Mouse (Mus musculus) splenic B cell, adult 2 months (primary cell): ENCODE results near the gene Palld.

ENCODE experiments used
- DNase-seq: peaks from one replicate; pipeline ENCODE4 v3.0.0-alpha.2; 2011; ENCODE audit warnings: low read depth, low spot score
- H3K27me3 ChIP-seq: 2 replicates; pipeline ENCODE4 v1.6.1; 2012; ENCODE audit warnings: mild to moderate bottlenecking, low read length, moderate library complexity, mixed read lengths; ENCODE audit not compliant: control insufficient read depth, poor library complexity, insufficient read depth, severe bottlenecking
- H3K36me3 ChIP-seq: 2 replicates; pipeline ENCODE4 v1.6.1; 2012; ENCODE audit warnings: mild to moderate bottlenecking, low read length, moderate library complexity, mixed read lengths; ENCODE audit not compliant: control insufficient read depth, poor library complexity, insufficient read depth, severe bottlenecking

Palld gene

DNA sequence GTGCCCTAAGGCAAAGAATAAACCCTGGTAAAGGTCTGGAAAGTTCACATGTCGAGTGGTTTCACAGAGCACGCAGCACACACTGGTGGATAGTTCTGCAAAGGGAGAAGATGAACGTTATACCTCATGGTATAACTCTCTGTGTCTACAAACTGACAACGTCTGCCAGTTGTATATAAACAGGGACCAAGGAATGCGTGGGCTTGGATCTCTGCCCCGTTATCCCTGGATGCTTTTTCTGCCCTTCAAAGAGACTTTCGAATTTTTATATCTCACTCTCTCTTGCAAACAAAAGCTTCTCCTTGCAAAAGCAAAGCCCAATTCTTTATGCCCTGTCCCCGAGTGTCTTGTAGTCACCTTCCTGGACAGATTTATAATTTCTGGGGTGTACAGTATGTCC lies 319.9 kb downstream of the Palld start:
- DNase-seq: no peak
- no peaks in the 10 kb centered on the region for H3K27me3 ChIP-seq
- no peaks in the 10 kb centered on the region for H3K36me3 ChIP-seq

DNA sequence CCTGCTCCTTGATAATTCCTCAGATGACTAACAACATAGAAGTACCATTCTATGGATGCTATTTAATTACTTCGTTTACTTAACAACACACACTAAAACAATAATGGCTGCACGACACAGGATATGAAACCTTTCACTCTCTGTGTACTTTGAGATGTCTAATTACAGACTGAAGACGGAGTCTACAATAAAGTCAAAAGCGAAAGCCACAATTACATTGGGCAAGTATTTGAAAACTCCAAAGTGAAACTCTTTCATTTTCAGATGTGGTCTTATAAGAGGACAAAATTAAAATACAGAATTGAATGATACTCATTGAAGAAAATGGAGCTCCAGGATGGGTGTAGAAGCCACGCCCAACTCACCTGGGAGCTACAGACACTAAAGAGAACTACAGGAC lies 321.2 kb downstream of the Palld start:
- H3K27me3 ChIP-seq: no peaks in the 10 kb centered on the region
- H3K36me3 ChIP-seq: no peaks in the 10 kb centered on the region
- no peak for DNase-seq

DNA sequence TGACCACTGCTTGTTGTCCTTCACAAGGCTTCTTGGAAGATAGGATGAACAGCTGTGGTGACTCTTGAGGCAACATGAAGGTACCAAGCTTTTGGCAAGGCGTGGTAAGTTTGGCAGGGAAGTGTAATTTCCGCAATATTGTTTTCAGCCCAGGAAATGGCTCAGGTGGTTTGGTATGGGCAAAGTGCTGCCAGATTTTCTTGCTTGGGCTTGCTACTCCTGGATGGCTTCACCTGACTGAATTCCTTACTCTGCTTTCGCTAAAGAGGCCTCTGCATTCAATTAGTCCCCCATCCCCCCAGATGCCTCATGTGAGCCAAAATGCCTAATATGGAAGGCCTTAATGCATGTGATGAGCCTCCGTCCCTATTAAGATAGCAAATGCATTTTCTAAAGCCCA lies 322.7 kb downstream of the Palld start:
- no peak for DNase-seq
- H3K36me3 ChIP-seq: no peaks in the 10 kb centered on the region
- no peaks in the 10 kb centered on the region for H3K27me3 ChIP-seq

DNA sequence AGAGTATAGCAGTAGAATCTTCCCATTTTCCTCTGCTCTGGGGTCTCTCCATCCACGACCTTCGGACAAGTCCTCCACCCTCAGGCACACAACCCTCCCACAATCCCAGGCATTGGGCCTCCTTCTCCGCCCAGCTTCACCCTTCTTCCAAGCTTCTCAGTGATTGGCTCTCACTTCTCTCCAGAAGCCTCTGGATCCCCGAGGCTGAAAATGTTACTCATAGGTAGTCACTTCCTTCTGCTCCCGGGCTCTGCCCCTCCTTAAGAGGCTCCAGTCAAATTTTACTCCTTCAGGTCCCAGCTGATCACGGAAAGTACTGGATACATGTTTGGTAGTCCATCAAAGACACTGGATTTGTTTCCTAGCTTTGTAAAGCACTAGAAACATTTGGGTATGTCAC lies 323.7 kb downstream of the Palld start:
- H3K36me3 ChIP-seq: no peaks in the 10 kb centered on the region
- no peaks in the 10 kb centered on the region for H3K27me3 ChIP-seq
- DNase-seq: no peak

DNA sequence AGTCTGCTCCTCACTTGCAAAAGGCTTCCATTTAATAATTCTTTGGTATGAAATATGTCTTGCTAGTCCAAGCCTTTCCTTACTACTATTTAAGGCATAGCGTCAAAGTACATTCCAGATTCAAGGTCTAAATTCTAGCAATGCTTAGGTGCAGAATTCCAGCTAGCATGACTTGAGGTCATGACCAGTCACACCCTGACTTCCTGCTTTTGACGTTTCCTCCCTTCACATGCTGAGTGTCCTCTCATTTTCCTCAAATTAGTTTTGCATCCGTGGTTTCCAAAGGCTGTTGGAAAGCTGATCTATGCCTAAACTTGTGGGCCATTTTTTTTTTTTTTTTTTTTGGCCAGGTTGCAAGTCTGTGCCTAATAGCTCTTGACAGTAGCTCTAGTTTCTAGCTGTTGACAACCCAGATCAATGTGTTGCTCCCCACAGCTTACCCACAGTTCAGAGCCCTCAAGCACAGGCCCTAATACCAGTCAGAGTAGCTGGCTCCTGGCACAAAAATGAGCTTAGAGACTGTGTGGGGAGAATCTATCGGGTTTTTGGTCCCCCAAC lies 327.3 kb downstream of the Palld start:
- DNase-seq: no peak

DNA sequence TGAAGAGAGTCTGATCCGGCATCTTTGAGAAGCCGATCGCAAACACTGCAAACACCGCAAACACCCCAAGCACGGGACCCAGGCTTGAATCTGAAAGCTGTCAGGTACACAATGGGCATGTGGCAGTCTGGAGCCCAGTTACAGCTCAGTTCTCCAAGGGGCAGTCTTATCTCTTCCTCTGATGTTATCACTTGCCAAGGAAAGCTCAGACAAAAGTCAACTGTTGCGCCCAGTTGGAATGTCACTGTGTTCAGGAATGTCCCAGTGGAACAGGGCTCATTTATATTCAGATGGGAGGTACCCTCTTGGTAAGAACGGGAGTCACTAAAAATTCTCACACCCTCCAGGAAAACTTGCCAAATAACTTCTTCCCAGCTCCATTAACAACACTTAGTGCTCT lies 328.0 kb downstream of the Palld start:
- Histone ChIP-seq H3K27me3 (no peaks in the 10 kb centered on the region), H3K36me3 (no peaks in the 10 kb centered on the region)
- DNase-seq: no peak

More for the DNA sequence above, 327.3 kb downstream of the Palld start:
- Histone ChIP-seq H3K27me3 (no peaks in the 10 kb centered on the region), H3K36me3 (no peaks in the 10 kb centered on the region)

DNA sequence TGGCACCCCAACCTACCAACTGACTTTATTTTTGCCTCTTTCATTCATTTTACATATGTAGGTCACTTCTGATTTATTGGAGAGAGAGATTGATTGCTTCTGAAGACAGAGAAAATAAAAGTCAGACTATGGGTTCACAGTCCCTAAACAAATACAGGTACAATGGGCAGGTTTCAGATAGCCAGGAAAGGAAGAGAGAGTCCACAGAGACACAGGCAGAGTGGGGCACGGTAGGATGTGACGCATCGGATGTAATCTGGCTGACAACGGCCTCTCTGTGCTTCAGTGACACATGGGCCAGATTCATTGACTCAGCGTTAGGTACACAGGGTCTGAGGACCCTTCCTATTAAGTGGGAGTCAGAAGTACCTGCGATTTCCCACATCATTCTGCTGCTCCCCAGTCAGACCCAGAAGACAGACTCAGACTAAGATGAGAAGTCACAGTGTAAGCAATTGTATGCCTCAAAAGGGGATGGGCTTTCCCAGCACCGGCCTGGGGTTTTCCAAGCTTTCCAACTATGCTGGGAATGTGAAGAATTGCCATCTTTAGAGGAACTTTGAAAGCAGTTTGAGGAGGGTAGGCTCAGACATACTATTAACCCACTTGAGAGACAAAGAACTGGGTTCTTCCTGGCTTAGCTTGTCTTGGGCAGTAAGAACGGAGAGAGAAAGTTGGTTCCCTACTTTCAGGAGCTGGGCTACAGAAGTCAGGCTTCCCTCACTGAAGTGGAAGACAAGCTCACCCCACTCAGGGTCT lies 329.1 kb downstream of the Palld start:
- no peaks in the 10 kb centered on the region for H3K36me3 ChIP-seq
- DNase-seq: no peak
- no peaks in the 10 kb centered on the region for H3K27me3 ChIP-seq

DNA sequence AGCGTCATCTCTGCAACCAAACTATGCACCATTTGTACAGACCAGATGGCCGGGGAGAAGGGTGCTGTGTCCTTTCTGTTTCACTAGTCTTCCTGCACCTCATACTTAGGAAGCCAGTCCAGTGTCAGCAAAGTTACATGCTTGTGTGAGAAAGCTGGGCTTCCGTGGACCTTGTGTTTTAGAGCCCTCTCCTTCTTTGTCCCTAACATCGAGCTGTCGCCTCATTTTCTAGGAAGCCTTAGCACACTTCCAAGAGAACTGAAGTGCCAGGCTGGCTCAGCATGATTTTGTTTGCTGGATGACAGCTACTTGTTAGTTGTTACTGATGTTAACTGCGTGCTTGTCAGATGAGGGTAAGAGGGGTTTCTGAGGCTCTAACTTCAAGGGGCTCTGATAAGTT lies 329.8 kb downstream of the Palld start:
- Histone ChIP-seq H3K27me3 (no peaks in the 10 kb centered on the region), H3K36me3 (no peaks in the 10 kb centered on the region)
- DNase-seq: no peak

DNA sequence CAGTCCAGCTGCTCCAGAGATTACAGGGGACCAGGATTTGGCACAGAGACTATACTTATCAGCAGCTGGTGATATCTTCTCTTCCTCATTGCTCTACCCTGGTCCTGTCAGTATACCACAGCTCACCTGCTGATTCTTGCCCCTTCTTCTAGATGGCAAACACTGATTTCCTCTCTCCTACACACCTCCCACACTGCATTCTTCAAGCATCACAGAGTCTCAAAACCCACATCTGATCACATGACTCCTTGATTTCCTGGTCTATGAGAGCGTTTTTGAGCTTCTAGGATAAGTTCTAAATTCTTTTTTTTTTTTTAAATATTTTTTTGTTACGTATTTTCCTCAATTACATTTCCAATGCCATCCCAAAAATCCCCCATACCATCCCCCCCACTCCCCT lies 331.9 kb downstream of the Palld start:
- no peak for DNase-seq
- Histone ChIP-seq H3K27me3 (no peaks in the 10 kb centered on the region), H3K36me3 (no peaks in the 10 kb centered on the region)

DNA sequence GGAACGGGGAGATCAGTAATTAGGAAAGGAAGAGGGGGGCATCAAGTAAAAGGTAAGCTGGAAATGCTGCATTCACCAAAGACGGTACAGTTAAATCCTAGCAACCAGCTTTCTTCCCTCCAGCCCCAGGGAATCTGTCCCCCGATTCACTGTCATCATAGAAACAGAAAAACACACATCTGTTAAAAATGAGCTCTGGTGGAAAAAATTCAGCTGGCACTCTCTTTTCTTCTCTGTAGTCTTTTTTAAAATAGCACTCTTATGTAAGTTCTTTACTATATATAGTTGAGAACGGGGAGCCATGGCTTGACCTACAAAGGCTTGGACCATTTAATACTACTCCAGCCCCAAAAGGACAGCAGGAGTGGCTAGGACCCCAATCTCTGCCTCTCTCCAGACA lies 332.8 kb downstream of the Palld start:
- no peaks in the 10 kb centered on the region for H3K27me3 ChIP-seq
- H3K36me3 ChIP-seq: no peaks in the 10 kb centered on the region
- no peak for DNase-seq

DNA sequence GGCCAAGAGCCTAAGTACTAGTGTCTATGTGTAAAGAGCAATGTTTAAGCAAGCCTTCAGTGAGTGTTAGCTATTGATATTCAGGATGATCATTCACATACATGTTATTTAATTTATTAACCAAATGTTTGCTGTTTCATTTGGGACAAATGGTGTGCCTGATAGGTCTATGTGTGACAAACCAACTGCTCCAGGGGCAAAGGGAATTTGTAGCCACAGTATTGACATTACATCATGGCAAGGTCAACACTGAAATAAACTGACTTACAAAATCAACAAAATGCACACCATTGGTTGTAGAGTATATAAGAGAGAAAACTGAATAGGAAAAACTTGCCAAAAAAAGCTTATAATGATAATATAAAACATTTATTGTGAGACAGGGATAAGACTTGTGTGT lies 333.3 kb downstream of the Palld start:
- no peak for DNase-seq
- Histone ChIP-seq H3K36me3 (no peaks in the 10 kb centered on the region), H3K27me3 (no peaks in the 10 kb centered on the region)

DNA sequence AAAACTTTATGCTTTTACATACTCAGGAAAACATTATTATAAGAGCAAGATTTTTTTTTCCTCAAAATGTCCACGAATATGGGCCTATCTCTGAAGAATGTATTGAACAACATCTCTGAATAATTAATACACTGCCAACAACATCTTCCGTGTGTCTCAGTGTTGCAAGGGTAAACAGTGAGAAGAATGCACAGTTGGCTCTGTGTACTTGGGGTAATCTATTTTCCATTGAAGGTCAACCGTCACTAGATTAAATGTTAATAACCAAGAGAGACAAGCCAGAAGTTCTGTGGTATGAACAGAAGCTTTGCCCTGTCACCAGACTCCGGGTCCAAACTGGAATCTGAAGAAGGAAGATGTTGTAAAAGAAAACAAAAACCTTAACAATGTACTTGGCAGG lies 339.1 kb downstream of the Palld start:
- DNase-seq: no peak
- Histone ChIP-seq H3K36me3 (no peaks in the 10 kb centered on the region), H3K27me3 (no peaks in the 10 kb centered on the region)

DNA sequence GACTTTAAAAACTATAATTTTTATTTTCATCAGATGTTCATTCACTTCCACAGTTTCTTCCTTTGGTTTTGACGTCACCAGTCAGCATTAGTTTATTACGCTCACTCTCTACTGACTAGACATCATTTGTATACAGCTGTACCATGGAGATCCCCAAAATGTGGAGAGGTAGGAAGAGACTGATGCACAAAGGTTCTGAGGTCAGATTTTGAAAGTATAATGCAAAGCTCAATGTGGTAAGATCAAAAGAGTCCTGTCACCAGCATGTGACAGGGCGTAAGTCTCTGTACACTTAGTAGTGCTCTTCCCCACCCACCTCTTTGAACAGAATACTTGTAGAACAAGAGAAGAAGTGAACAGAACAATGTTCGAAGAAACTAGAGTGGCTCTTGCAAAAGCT lies 339.9 kb downstream of the Palld start:
- Histone ChIP-seq H3K27me3 (no peaks in the 10 kb centered on the region), H3K36me3 (no peaks in the 10 kb centered on the region)
- no peak for DNase-seq

DNA sequence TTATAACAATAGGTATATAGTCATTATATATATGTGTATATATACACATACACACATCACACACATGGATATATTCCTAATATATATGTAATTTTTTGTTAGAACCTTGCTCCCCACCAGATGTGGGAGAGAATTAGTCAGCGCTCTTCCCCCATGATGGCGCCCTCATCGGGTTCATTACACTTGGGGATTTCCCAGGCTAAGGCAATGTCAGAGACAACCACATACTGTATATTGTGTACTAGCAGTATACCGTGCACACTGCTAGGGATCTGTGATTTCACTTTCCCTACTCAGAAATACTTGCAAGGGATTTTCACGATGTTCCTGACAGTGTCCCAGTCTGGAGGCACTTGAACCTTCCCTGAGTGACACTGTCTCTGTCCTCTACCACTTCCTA lies 341.3 kb downstream of the Palld start:
- Histone ChIP-seq H3K27me3 (no peaks in the 10 kb centered on the region), H3K36me3 (no peaks in the 10 kb centered on the region)
- no peak for DNase-seq

DNA sequence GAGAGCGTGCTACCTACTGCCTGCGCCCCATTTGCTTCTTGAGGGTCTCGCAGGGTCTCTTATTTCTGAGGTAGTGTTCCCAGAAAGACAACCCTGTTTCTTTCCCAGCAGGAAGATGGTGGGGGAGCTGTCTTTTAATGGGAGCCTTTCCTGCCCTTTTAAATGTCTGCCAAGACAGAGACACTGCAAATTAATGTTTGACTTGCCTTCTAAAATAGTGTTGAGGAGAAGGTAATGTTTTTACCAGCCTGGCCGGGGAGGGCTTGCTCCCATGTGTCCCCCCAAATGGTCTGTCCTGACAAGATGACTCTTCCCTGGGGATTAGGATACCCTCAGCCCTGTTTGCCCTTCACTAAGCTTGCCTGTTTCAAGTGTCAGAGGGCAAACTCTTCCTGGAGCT lies 342.5 kb downstream of the Palld start:
- H3K27me3 ChIP-seq: no peaks in the 10 kb centered on the region
- no peaks in the 10 kb centered on the region for H3K36me3 ChIP-seq
- DNase-seq: no peak

DNA sequence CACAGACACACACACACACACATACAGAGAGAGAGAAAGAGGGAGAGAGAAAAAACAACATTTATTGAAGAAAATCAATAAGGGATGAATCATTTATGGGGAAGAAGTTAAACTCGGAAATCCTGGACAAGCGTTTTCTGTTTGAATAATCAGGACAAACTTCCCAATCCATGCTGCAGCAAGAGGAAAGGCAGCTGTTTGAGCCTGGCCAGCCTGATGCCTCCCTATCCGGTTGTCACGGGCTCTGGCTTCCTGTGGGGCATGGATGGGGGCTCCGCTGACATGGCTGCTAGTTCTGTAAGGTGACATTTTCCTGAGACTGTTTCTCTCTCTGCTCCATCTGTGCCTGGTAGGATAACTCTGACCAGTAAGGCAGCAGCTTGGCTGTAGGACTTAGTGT lies 343.0 kb downstream of the Palld start:
- Histone ChIP-seq H3K27me3 (no peaks in the 10 kb centered on the region), H3K36me3 (no peaks in the 10 kb centered on the region)
- no peak for DNase-seq
